Mouse (Mus musculus): ENCODE data around the gene Lig3. TPM values are rescaled to one million over a fixed set of nuclear protein-coding genes. Genes with fewer than 3 reads are reported as not detected.

Gene Lig3
- total and polyA plus RNA-seq, 2 experiments from 2014 or later, result 12.1 to 34.8 TPM

- no peak for TF ChIP-seq EP300 (IDR thresholded peaks at IDR 0.05; ENCODE audit: low read depth)
- no peak for TF ChIP-seq CTCF (IDR thresholded peaks at IDR 0.05; ENCODE audit: low read depth)
- no peaks in the 10 kb centered on the region for H3K36me3 ChIP-seq (replicated peaks; ENCODE audit: control insufficient read depth, insufficient read depth, low read length)
- no peak overlapping the region for H3K4me3 ChIP-seq (ENCODE audit: low read depth, low read length)
- DNase-seq (ENCODE audit: low spot score) (no peak), ATAC-seq (ENCODE audit: insufficient read depth, low read depth) (no peak)
- no peak overlapping the region for H3K9ac ChIP-seq (replicated peaks; ENCODE audit: low read depth, low read length)
- no peaks in the 10 kb centered on the region for H3K27me3 ChIP-seq (ENCODE audit: control insufficient read depth, insufficient read depth, low read length)
- no peaks in the 10 kb centered on the region for H3K9me3 ChIP-seq (replicated peaks; ENCODE audit: control insufficient read depth, low read length)
- no peak overlapping the region for H3K4me2 ChIP-seq (ENCODE audit: low read depth, low read length)
- 66% methylated on average over 5 of the region's 5 CpGs for WGBS
- no peak overlapping the region for H3K27ac ChIP-seq (ENCODE audit: low read depth)
- H3K4me1 ChIP-seq (ENCODE audit: control insufficient read depth, insufficient read depth), result peaks cover 9% of the 10 kb centered on the region; the same call in 1 of the 2 replicates
Measured at GRCm38 (mm10) chr11:82850259-82850658, 69.4 kb downstream of the Lig3 start.

DNA sequence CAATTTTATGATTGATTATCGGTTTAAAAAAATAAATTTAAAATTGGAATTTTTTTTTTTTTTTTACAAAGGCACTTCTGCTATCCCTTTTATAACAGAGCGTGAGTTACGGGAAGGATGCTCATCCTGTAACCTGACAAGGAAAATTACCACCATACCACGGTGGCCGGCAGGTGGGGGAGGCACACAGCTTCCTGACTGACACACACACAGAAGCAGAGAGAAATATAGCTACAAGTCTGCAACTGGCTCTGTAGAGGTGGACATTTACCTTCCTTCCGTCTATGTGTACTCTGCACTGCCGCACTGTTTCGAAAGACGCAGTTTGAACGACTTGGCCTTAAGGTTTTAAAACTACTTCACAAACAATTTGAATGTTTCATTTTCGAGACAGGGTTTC, 71.2 kb downstream of the Lig3 start:
- no peak overlapping the region for H3K9ac ChIP-seq (replicated peaks; ENCODE audit: low read depth, low read length)
- ATAC-seq (ENCODE audit: insufficient read depth, low read depth) (no peak), DNase-seq (ENCODE audit: low spot score) (no peak)
- no peaks in the 10 kb centered on the region for H3K4me1 ChIP-seq (ENCODE audit: control insufficient read depth, insufficient read depth)
- H3K9me3 ChIP-seq (replicated peaks; ENCODE audit: control insufficient read depth, low read length), result no peaks in the 10 kb centered on the region
- H3K27ac ChIP-seq (ENCODE audit: low read depth), result no peak overlapping the region
- WGBS, result 84% methylated on average over 11 of the region's 11 CpGs
- H3K4me3 ChIP-seq (ENCODE audit: low read depth, low read length), result no peak overlapping the region
- TF ChIP-seq EP300 (IDR thresholded peaks at IDR 0.05; ENCODE audit: low read depth) (no peak), CTCF (IDR thresholded peaks at IDR 0.05; ENCODE audit: low read depth) (no peak)
- no peak overlapping the region for H3K4me2 ChIP-seq (ENCODE audit: low read depth, low read length)
- no peaks in the 10 kb centered on the region for H3K36me3 ChIP-seq (replicated peaks; ENCODE audit: control insufficient read depth, insufficient read depth, low read length)
- H3K27me3 ChIP-seq (ENCODE audit: control insufficient read depth, insufficient read depth, low read length), result no peaks in the 10 kb centered on the region

- Histone ChIP-seq H3K9me3 (replicated peaks; ENCODE audit: control insufficient read depth, low read length) (no peaks in the 10 kb centered on the region), H3K4me1 (ENCODE audit: control insufficient read depth, insufficient read depth) (no peaks in the 10 kb centered on the region), H3K27me3 (ENCODE audit: control insufficient read depth, insufficient read depth, low read length) (no peaks in the 10 kb centered on the region), H3K36me3 (replicated peaks; ENCODE audit: control insufficient read depth, insufficient read depth, low read length) (no peaks in the 10 kb centered on the region), H3K4me2 (ENCODE audit: low read depth, low read length) (no peak overlapping the region), H3K27ac (ENCODE audit: low read depth) (no peak overlapping the region), H3K4me3 (ENCODE audit: low read depth, low read length) (no peak overlapping the region), H3K9ac (replicated peaks; ENCODE audit: low read depth, low read length) (no peak overlapping the region)
- WGBS, result 86% methylated on average over 10 of the region's 10 CpGs
- DNase-seq (ENCODE audit: low spot score) (no peak), ATAC-seq (ENCODE audit: insufficient read depth, low read depth) (no peak)
- TF ChIP-seq EP300 (IDR thresholded peaks at IDR 0.05; ENCODE audit: low read depth), result no peak
- TF ChIP-seq CTCF (IDR thresholded peaks at IDR 0.05; ENCODE audit: low read depth), result no peak
Measured at GRCm38 (mm10) chr11:82852540-82852939, 71.6 kb downstream of the Lig3 start.

GRCm38 (mm10) chr11:82852958-82853357, 72.0 kb downstream of the Lig3 start:
- no peak overlapping the region for H3K9ac ChIP-seq (replicated peaks; ENCODE audit: low read depth, low read length)
- no peak for TF ChIP-seq CTCF (IDR thresholded peaks at IDR 0.05; ENCODE audit: low read depth)
- TF ChIP-seq EP300 (IDR thresholded peaks at IDR 0.05; ENCODE audit: low read depth), result no peak
- no peak for ATAC-seq (ENCODE audit: insufficient read depth, low read depth)

More at GRCm38 (mm10) chr11:82852958-82853357, 72.0 kb downstream of the Lig3 start:
- Histone ChIP-seq H3K27me3 (ENCODE audit: control insufficient read depth, insufficient read depth, low read length) (no peaks in the 10 kb centered on the region), H3K4me3 (ENCODE audit: low read depth, low read length) (no peak overlapping the region), H3K27ac (ENCODE audit: low read depth) (no peak overlapping the region), H3K36me3 (replicated peaks; ENCODE audit: control insufficient read depth, insufficient read depth, low read length) (no peaks in the 10 kb centered on the region), H3K9me3 (replicated peaks; ENCODE audit: control insufficient read depth, low read length) (no peaks in the 10 kb centered on the region), H3K4me2 (ENCODE audit: low read depth, low read length) (no peak overlapping the region), H3K4me1 (ENCODE audit: control insufficient read depth, insufficient read depth) (no peaks in the 10 kb centered on the region)
- no peak for DNase-seq (ENCODE audit: low spot score)
- WGBS, result 87% methylated on average over 7 of the region's 7 CpGs

Other genes starting within 250 kb of the Lig3 start
- gene Cct6b, start 16.8 kb upstream of the Lig3 start, total RNA-seq (2014; rRNA removed; ENCODE audit: low replicate concordance), result not detected in 2 replicates
- 0.25 and 0.32 TPM in 2 replicates for gene Cct6b, start 16.8 kb upstream of the Lig3 start, polyA plus RNA-seq (2015; fragmentation: Nextera tagmentation; extraction: Ambion mirVana)
- 4.1 and 11.4 TPM in 2 replicates for gene Zfp830, start 16.8 kb upstream of the Lig3 start, total RNA-seq (2014; rRNA removed; ENCODE audit: low replicate concordance)
- gene Zfp830, start 16.8 kb upstream of the Lig3 start, polyA plus RNA-seq (2015; fragmentation: Nextera tagmentation; extraction: Ambion mirVana), result 21.7 and 23.9 TPM in 2 replicates
- gene Rffl, start 90.1 kb downstream of the Lig3 start, total RNA-seq (2014; rRNA removed; ENCODE audit: low replicate concordance), result 3.8 and 4.8 TPM in 2 replicates
- gene Rffl, start 90.1 kb downstream of the Lig3 start, polyA plus RNA-seq (2015; fragmentation: Nextera tagmentation; extraction: Ambion mirVana), result 2.3 and 2.4 TPM in 2 replicates
- gene Rad51d, start 109.5 kb downstream of the Lig3 start, total RNA-seq (2014; rRNA removed; ENCODE audit: low replicate concordance), result 10.8 and 11.5 TPM in 2 replicates
- 9.9 and 11.8 TPM in 2 replicates for gene Rad51d, start 109.5 kb downstream of the Lig3 start, polyA plus RNA-seq (2015; fragmentation: Nextera tagmentation; extraction: Ambion mirVana)
- not detected in 2 replicates for gene Fndc8, start 111.0 kb downstream of the Lig3 start, total RNA-seq (2014; rRNA removed; ENCODE audit: low replicate concordance)
- 0.10 and 0.12 TPM in 2 replicates for gene Fndc8, start 111.0 kb downstream of the Lig3 start, polyA plus RNA-seq (2015; fragmentation: Nextera tagmentation; extraction: Ambion mirVana)
- 25.9 and 28.1 TPM in 2 replicates for gene Nle1, start 127.3 kb downstream of the Lig3 start, total RNA-seq (2014; rRNA removed; ENCODE audit: low replicate concordance)
- gene Nle1, start 127.3 kb downstream of the Lig3 start, polyA plus RNA-seq (2015; fragmentation: Nextera tagmentation; extraction: Ambion mirVana), result 9.0 and 9.4 TPM in 2 replicates
- 200 and 239 TPM in 2 replicates for gene Unc45b, start 129.4 kb downstream of the Lig3 start, total RNA-seq (2014; rRNA removed; ENCODE audit: low replicate concordance)
- 153 and 167 TPM in 2 replicates for gene Unc45b, start 129.4 kb downstream of the Lig3 start, polyA plus RNA-seq (2015; fragmentation: Nextera tagmentation; extraction: Ambion mirVana)
- 21.5 and 29.0 TPM in 2 replicates for gene Slfn5, start 170.2 kb downstream of the Lig3 start, total RNA-seq (2014; rRNA removed; ENCODE audit: low replicate concordance)
- gene Slfn5, start 170.2 kb downstream of the Lig3 start, polyA plus RNA-seq (2015; fragmentation: Nextera tagmentation; extraction: Ambion mirVana), result 15.6 and 18.7 TPM in 2 replicates
- gene Slfn9, start 210.7 kb downstream of the Lig3 start, total RNA-seq (2014; rRNA removed; ENCODE audit: low replicate concordance), result 3.1 and 7.6 TPM in 2 replicates
- 4.9 and 5.2 TPM in 2 replicates for gene Slfn9, start 210.7 kb downstream of the Lig3 start, polyA plus RNA-seq (2015; fragmentation: Nextera tagmentation; extraction: Ambion mirVana)
- 0.61 and 2.5 TPM in 2 replicates for gene Slfn8, start 239.7 kb downstream of the Lig3 start, total RNA-seq (2014; rRNA removed; ENCODE audit: low replicate concordance)
- 0.41 and 0.51 TPM in 2 replicates for gene Slfn8, start 239.7 kb downstream of the Lig3 start, polyA plus RNA-seq (2015; fragmentation: Nextera tagmentation; extraction: Ambion mirVana)

Measured in heart, postnatal 0 days (tissue).